Comparison of ENCODE assay signal across 8 mouse cellular contexts in the genomic region with DNA sequence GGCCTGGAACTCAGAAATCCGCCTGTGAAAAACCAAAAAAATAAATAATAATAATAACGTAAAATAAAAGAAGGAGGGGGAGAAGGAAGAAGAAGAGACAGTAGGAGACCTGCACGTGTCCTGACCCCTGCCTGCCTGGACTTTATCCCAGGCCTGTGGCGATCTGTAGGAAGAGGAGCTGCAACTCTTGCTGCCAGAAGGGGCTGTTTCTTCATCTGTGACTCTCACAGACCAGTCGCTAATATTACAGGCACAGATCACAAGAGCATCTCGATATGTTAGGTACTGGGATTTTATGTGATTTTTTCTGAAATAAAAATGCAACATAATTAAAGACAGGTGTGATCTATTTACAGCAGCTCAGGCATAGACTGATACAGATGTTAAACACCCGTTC. TPM values are rescaled to one million over a fixed set of nuclear protein-coding genes. Genes with fewer than 3 reads are reported as not detected.
DNase-seq lines count a peak whose midpoint lies in the region; ATAC-seq and TF ChIP-seq lines count a peak whose summit lies in the region.

No protein-coding gene starts in this region.

- peak overlapping the region; percentile 83 for H3K4me2 ChIP-seq in forebrain, embryonic 12.5 days
- H3K4me2 ChIP-seq in liver, embryonic 11.5 days = peak overlapping the region; percentile 93
- peak overlapping the region; percentile 71 for H3K4me2 ChIP-seq in stomach, embryonic 16.5 days (ENCODE audit: low read depth, low read length)

- no peak for TF ChIP-seq POLR2A in heart, adult 2 months (IDR thresholded peaks at IDR 0.05; ENCODE audit: insufficient read depth, low read depth, low read length)

- no peak for TF ChIP-seq CTCF in heart, adult 2 months (IDR thresholded peaks at IDR 0.05)

- H3K36me3 ChIP-seq in heart, adult 2 months (ENCODE audit: control insufficient read depth, insufficient read depth, low read length) = no peaks in the 10 kb centered on the region; the same call in 1 of the 2 replicates
- no peaks in the 10 kb centered on the region for H3K36me3 ChIP-seq in forebrain, embryonic 12.5 days (replicated peaks)
- no peaks in the 10 kb centered on the region for H3K36me3 ChIP-seq in liver, embryonic 11.5 days (ENCODE audit: control insufficient read depth, insufficient read depth, low read length)
- H3K36me3 ChIP-seq in stomach, embryonic 16.5 days (ENCODE audit: control insufficient read depth, insufficient read depth, low read length) = no peaks in the 10 kb centered on the region

- 21% methylated on average over 7 of the region's 7 CpGs for WGBS in heart, adult 2 months
- WGBS in forebrain, embryonic 12.5 days = 16% methylated on average over 7 of the region's 7 CpGs
- 12% methylated on average over 7 of the region's 7 CpGs for WGBS in liver, embryonic 11.5 days
- WGBS in stomach, embryonic 16.5 days = 7% methylated on average over 7 of the region's 7 CpGs

- H3K9me3 ChIP-seq in forebrain, embryonic 12.5 days = no peaks in the 10 kb centered on the region
- H3K9me3 ChIP-seq in liver, embryonic 11.5 days (ENCODE audit: control insufficient read depth, low read length) = no peaks in the 10 kb centered on the region
- no peaks in the 10 kb centered on the region for H3K9me3 ChIP-seq in stomach, embryonic 16.5 days (replicated peaks; ENCODE audit: control insufficient read depth, low read length)

- intact Hi-C loops in heart, adult 2 months (cut with DNase I) = loop anchor here (2.0 to 10.0 kb wide), 3 partner anchors 331 to 1211 kb away; partner anchors contain the start of genes Dnajb14, H2afz, Metap1 and Tspan5

- H3K79me2 ChIP-seq in heart, adult 2 months (replicated peaks; ENCODE audit: control insufficient read depth, insufficient read depth, low read length) = no peaks in the 10 kb centered on the region

- H3K27me3 ChIP-seq in heart, adult 2 months (ENCODE audit: control insufficient read depth, insufficient read depth, low read length) = no peaks in the 10 kb centered on the region
- H3K27me3 ChIP-seq in forebrain, embryonic 12.5 days = no peaks in the 10 kb centered on the region
- H3K27me3 ChIP-seq in liver, embryonic 11.5 days (replicated peaks; ENCODE audit: control insufficient read depth, insufficient read depth, low read length) = no peaks in the 10 kb centered on the region
- no peaks in the 10 kb centered on the region for H3K27me3 ChIP-seq in stomach, embryonic 16.5 days (ENCODE audit: control insufficient read depth, insufficient read depth, low read length)

- no peak overlapping the region for H3K9ac ChIP-seq in heart, adult 2 months (ENCODE audit: low read depth, low read length)
- H3K9ac ChIP-seq in forebrain, embryonic 12.5 days = peak overlapping the region; percentile 77
- H3K9ac ChIP-seq in liver, embryonic 11.5 days (ENCODE audit: low read depth, low read length) = peak overlapping the region; percentile 87
- H3K9ac ChIP-seq in stomach, embryonic 16.5 days (ENCODE audit: low read length) = peak overlapping the region; percentile 73

- no peaks in the 10 kb centered on the region; the same call in 1 of the 2 replicates for H3K4me1 ChIP-seq in heart, adult 2 months (ENCODE audit: control insufficient read depth, insufficient read depth, low read length)
- peaks cover 7% of the 10 kb centered on the region; the same call in 1 of the 2 replicates for H3K4me1 ChIP-seq in forebrain, embryonic 12.5 days
- 0 out of 2 replicates have a peak, but pooled peaks cover 4% of the 10 kb centered on the region for H3K4me1 ChIP-seq in liver, embryonic 11.5 days (replicated peaks; ENCODE audit: control insufficient read depth, insufficient read depth, low read length)
- peaks cover 7% of the 10 kb centered on the region for H3K4me1 ChIP-seq in stomach, embryonic 16.5 days (ENCODE audit: control insufficient read depth, insufficient read depth, low read length)

- TF ChIP-seq EP300 in heart, adult 2 months (IDR thresholded peaks at IDR 0.05; ENCODE audit: insufficient read depth, low read depth, low read length) = no peak

- no peak overlapping the region for H3K27ac ChIP-seq in heart, adult 2 months
- no peak overlapping the region for H3K27ac ChIP-seq in forebrain, embryonic 12.5 days
- peak overlapping the region; percentile 87; the same call in 1 of the 2 replicates for H3K27ac ChIP-seq in liver, embryonic 11.5 days (ENCODE audit: low read depth, low read length)
- no peak overlapping the region for H3K27ac ChIP-seq in stomach, embryonic 16.5 days (ENCODE audit: low read length)

- peak overlapping the region; percentile 75 for H3K4me3 ChIP-seq in heart, adult 2 months
- H3K4me3 ChIP-seq in forebrain, embryonic 12.5 days (replicated peaks) = peak overlapping the region; percentile 88
- peak overlapping the region; percentile 92 for H3K4me3 ChIP-seq in liver, embryonic 11.5 days (ENCODE audit: low read depth, low read length)
- H3K4me3 ChIP-seq in stomach, embryonic 16.5 days (replicated peaks; ENCODE audit: low read length) = peak overlapping the region; percentile 91

- no peak for ATAC-seq in forebrain, embryonic 12.5 days (ENCODE audit: low FRiP score)
- ATAC-seq in liver, embryonic 11.5 days (replicated peaks; ENCODE audit: low FRiP score) = no peak
- no peak for ATAC-seq in stomach, embryonic 16.5 days (ENCODE audit: insufficient read depth, low FRiP score)
- ATAC-seq in megakaryocyte progenitor cell, adult 5-6 weeks (replicated peaks; ENCODE audit: poor library complexity) = no peak

- no peak for DNase-seq in heart, adult 2 months
- DNase-seq in heart, adult 8-10 months (ENCODE audit: low spot score) = no peak
- DNase-seq in ES-CJ7 (ENCODE audit: low read depth, low spot score) = peak; percentile 25
- no peak for DNase-seq in liver, embryonic 11.5 days (ENCODE audit: low spot score)
- DNase-seq in spleen, postnatal 4 days (ENCODE audit: low spot score in 2 of 2) = no peak

RNA-seq across cellular contexts. Expression of gene Rap1gds1, which starts 1.1 kb away (rescaled TPM):
- 10 to 100 TPM; 24.2 to 26.2 TPM for total RNA-seq in heart, adult 2 months (2021)
- 14.6 and 23.5 TPM in 2 replicates for polyA plus RNA-seq in heart, adult 2 months (2012; rRNA removed)
- total RNA-seq in heart, adult 8-10 months (2022) = 10 to 100 TPM; 24.3 to 28.6 (median 26.1) TPM
- 57.7 and 59.1 TPM in 2 replicates for polyA plus RNA-seq in forebrain, embryonic 12.5 days (2016; fragmentation: Nextera tagmentation; extraction: Ambion mirVana)
- polyA plus RNA-seq in liver, embryonic 11.5 days (2014; fragmentation: Nextera tagmentation; extraction: Ambion mirVana) = 44.1 and 50.0 TPM in 2 replicates
- 50.3 and 51.0 TPM in 2 replicates for polyA plus RNA-seq in stomach, embryonic 16.5 days (2015; fragmentation: Nextera tagmentation; extraction: Ambion mirVana)
- total RNA-seq in megakaryocyte progenitor cell, adult 5-6 weeks (2015) = 51.6 and 57.5 TPM in 2 replicates
- total RNA-seq in megakaryocyte progenitor cell, adult 5-6 weeks (2017) = 19.2 and 27.8 TPM in 2 replicates
